Mouse (Mus musculus) ES-Bruce4 (cell line): ENCODE results near the gene Atrx. TPM values are rescaled to one million over a fixed set of nuclear protein-coding genes. Genes with fewer than 3 reads are reported as not detected.
"Not testable (repeated sequence)": the region's sequence is repeated elsewhere in the genome, so short reads cannot be mapped to it uniquely, and the experiment has no call there.

Experiments used
- H3K27ac ChIP-seq: 2 replicates; pipeline ENCODE4 v1.5.1; 2012; ENCODE audit warnings: low read length, inconsistent platforms; ENCODE audit not compliant: insufficient read depth
- H3K27me3 ChIP-seq: 2 replicates; pipeline ENCODE4 v1.6.1; 2012; ENCODE audit warnings: mild to moderate bottlenecking, low read length, inconsistent platforms; ENCODE audit not compliant: control insufficient read depth, poor library complexity, insufficient read depth, severe bottlenecking
- H3K36me3 ChIP-seq: 2 replicates; pipeline ENCODE4 v1.6.1; 2012; ENCODE audit warnings: inconsistent platforms, mild to moderate bottlenecking, low read length, moderate library complexity; ENCODE audit not compliant: control insufficient read depth, poor library complexity, insufficient read depth, severe bottlenecking
- H3K4me1 ChIP-seq: one replicate; pipeline ENCODE4 v1.8.1; 2011; ENCODE audit warnings: low read length; ENCODE audit not compliant: control insufficient read depth, insufficient read depth
- H3K4me3 ChIP-seq: 2 replicates; pipeline ENCODE4 v1.5.1; 2011; ENCODE audit warnings: low read depth, mild to moderate bottlenecking, low read length
- H3K9ac ChIP-seq: 2 replicates; pipeline ENCODE4 v1.6.1; 2012; ENCODE audit warnings: low read depth, mild to moderate bottlenecking, inconsistent platforms; ENCODE audit not compliant: poor library complexity, severe bottlenecking
- H3K9me3 ChIP-seq: replicated peaks from 2 replicates; pipeline ENCODE4 v1.6.1; 2012; ENCODE audit warnings: mild to moderate bottlenecking, low read length, inconsistent platforms; ENCODE audit not compliant: control insufficient read depth, poor library complexity, insufficient read depth, severe bottlenecking
- CTCF ChIP-seq: IDR thresholded peaks from one replicate; pipeline ENCODE4 v1.8.1; 2011; ENCODE audit warnings: low read depth, low read length
- EP300 ChIP-seq: IDR thresholded peaks from 2 replicates; pipeline ENCODE4 v1.6.1; 2011; ENCODE audit warnings: low read depth, low read length; ENCODE audit not compliant: insufficient read depth
- POLR2A ChIP-seq: IDR thresholded peaks from one replicate; pipeline ENCODE4 v1.8.1; 2011; ENCODE audit warnings: low read length; ENCODE audit not compliant: insufficient read depth
- polyA plus RNA-seq: library from polyadenylated mRNA; stranded (reverse); fragments of >200 nt; gene quantifications from 2 replicates; pipeline ENCODE4 v1.2.4, GENCODE M21; 2011; ENCODE audit warnings: low read depth; ENCODE audit not compliant: missing spikeins, insufficient read depth, insufficient read length

Gene Atrx
- polyA plus RNA-seq = 522 and 532 TPM in 2 replicates

- H3K27me3 ChIP-seq = no peaks in the 10 kb centered on the region
- H3K9me3 ChIP-seq = no peaks in the 10 kb centered on the region
- H3K4me1 ChIP-seq = no peaks in the 10 kb centered on the region
- TF ChIP-seq EP300 = no peak
- no peak for TF ChIP-seq POLR2A
- no peak for TF ChIP-seq CTCF
- peak within 1 kb of the TSS; percentile 96 for H3K4me3 ChIP-seq
- peak within 1 kb of the TSS; percentile 85 for H3K27ac ChIP-seq
- 0 out of 2 replicates have a peak, but pooled peaks cover 3% of the 10 kb centered on the region for H3K36me3 ChIP-seq
- peak within 1 kb of the TSS; percentile 95 for H3K9ac ChIP-seq
These were observed at the start of gene Atrx for GRCm38 (mm10) chrX:105928861-105929477. Gene Atrx (minus strand): TSS chrX:105929403.

DNA sequence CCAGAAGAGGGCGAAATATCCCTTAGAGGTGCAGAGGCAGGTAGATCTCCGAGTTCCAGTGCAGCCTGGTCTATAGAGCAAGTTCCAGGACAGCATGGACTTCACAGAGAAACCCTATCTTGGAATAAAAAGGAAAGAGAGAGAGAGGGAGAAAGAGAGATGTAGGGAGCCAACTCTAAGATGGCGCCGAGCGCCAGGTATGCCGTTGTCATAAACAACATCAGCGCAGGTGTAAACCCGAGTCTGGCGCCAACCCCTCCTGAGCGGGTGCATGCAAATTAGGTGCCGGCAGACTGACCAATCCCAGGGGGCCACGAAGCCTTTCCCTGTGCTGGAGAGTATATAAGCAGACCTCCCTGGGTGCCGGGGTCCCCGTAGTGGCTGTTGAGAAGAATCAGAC is 27.9 kb upstream of the Atrx start:
- not testable (repeated sequence) for H3K27me3 ChIP-seq, H3K9me3 ChIP-seq

DNA sequence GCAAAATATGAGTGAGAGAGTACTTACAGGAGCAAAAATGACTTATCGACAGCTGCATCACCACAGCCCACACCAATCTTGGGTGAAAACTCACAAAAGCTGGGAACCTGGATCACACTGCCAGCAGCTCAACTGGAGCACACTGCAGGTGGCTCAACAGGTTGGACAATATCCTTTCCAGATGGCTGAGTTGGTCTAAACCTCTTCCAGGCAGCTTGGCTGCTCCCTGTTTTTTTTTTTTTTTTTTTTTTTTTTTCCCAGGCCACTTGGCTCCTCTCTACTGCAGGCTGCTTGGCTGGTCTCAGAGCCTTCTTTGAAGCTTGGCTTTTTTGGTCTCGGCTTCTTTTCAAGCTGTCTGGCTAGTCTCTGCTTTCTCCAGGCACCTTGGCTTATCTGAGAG is 24.8 kb upstream of the Atrx start:
- no peak overlapping the region for H3K9ac ChIP-seq
- no peaks in the 10 kb centered on the region for H3K4me1 ChIP-seq
- no peaks in the 10 kb centered on the region for H3K27me3 ChIP-seq
- H3K9me3 ChIP-seq = no peaks in the 10 kb centered on the region
- no peak overlapping the region for H3K4me3 ChIP-seq
- no peak for TF ChIP-seq CTCF
- no peak for TF ChIP-seq POLR2A
- no peak for TF ChIP-seq EP300
- H3K36me3 ChIP-seq = no peaks in the 10 kb centered on the region
- H3K27ac ChIP-seq = no peak overlapping the region

More for the DNA sequence above, 27.9 kb upstream of the Atrx start:
- Histone ChIP-seq H3K4me3 (peak overlapping the region; percentile 56), H3K9ac (peak overlapping the region; percentile 5; the same call in 1 of the 2 replicates)
- not testable (repeated sequence) for H3K4me1 ChIP-seq, H3K27ac ChIP-seq, H3K36me3 ChIP-seq
- TF ChIP-seq POLR2A = peak; percentile 13
- peak; percentile 13 for TF ChIP-seq CTCF

DNA sequence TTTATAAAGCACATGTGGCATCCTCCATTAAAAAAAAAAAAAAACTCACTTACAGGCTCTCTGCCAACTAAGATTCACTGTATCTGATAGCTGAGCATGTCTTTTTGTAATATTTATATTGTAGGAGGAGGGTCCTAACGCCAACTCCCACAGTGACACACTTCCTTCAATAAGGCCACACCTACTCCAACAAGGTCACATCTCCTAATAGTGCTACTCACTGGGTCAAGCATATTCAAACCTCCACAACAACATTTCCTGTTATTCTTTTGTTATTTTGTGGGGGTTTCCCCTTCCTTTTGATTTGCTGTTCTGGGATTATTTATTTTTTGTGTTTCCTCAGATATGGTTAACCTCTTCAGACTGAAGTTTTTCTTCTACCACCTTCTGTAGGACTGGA is 17.2 kb upstream of the Atrx start:
- Histone ChIP-seq H3K4me1 (no peaks in the 10 kb centered on the region), H3K27me3 (no peaks in the 10 kb centered on the region), H3K27ac (no peak overlapping the region), H3K9ac (no peak overlapping the region), H3K36me3 (no peaks in the 10 kb centered on the region), H3K9me3 (no peaks in the 10 kb centered on the region), H3K4me3 (no peak overlapping the region)
- TF ChIP-seq EP300 = no peak
- TF ChIP-seq CTCF = no peak
- TF ChIP-seq POLR2A = no peak

GRCm38 (mm10) chrX:105939245-105939644 is 10.0 kb upstream of the Atrx start:
- no peak overlapping the region for H3K9ac ChIP-seq
- TF ChIP-seq CTCF = no peak
- peak; percentile 77; the same call in 1 of the 2 replicates for TF ChIP-seq EP300
- no peak for TF ChIP-seq POLR2A
- H3K4me3 ChIP-seq = no peak overlapping the region
- H3K36me3 ChIP-seq = no peaks in the 10 kb centered on the region
- H3K4me1 ChIP-seq = no peaks in the 10 kb centered on the region
- peak overlapping the region; percentile 83 for H3K27ac ChIP-seq
- H3K27me3 ChIP-seq = no peaks in the 10 kb centered on the region
- peaks cover 4% of the 10 kb centered on the region; the same call in 1 of the 2 replicates for H3K9me3 ChIP-seq

DNA sequence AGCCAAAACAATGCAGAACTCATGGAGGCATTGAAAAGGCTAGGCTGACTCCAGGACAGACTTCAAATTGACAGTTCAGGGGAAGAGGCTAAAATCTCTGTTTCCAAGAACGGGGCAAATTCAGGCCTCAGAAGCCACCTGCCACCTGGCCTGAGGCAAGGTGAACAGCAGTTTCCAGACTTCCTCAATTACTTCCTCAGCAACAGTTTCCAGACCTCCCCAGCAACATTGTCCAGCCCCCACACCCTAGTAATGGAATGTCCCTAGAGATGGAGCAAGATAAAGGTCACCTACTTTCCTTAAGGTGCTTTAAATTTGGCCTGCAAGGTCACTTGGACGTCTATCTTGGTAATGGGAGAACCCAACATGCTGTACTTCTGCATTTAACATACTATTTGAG is 8.5 kb upstream of the Atrx start:
- TF ChIP-seq EP300 (peak; percentile 95), CTCF (no peak), POLR2A (no peak)
- H3K27me3 ChIP-seq = no peaks in the 10 kb centered on the region
- no peak overlapping the region for H3K9ac ChIP-seq
- peaks cover 4% of the 10 kb centered on the region; the same call in 1 of the 2 replicates for H3K9me3 ChIP-seq
- H3K4me3 ChIP-seq = no peak overlapping the region
- H3K27ac ChIP-seq = peak overlapping the region; percentile 83
- H3K4me1 ChIP-seq = no peaks in the 10 kb centered on the region
- no peaks in the 10 kb centered on the region for H3K36me3 ChIP-seq
